Mouse (Mus musculus) embryonic facial prominence, embryonic 10.5 days (tissue): ENCODE data around the gene Fam131b. TPM values are rescaled to one million over a fixed set of nuclear protein-coding genes. Genes with fewer than 3 reads are reported as not detected.

Source experiments
- DNase-seq: peaks from one replicate; pipeline ENCODE4 v3.0.0-alpha.2; 2017; ENCODE audit warnings: low spot score
- H3K27ac ChIP-seq: fragments of 300-500 bp; sonication (generic); replicated peaks from 2 replicates; pipeline ENCODE4 v1.5.1; 2016; ENCODE audit warnings: mild to moderate bottlenecking
- H3K27me3 ChIP-seq: fragments of 300-500 bp; sonication (generic); replicated peaks from 2 replicates; pipeline ENCODE4 v1.6.1; 2016; ENCODE audit warnings: low read depth, mild to moderate bottlenecking; ENCODE audit not compliant: poor library complexity, severe bottlenecking
- H3K36me3 ChIP-seq: fragments of 300-500 bp; sonication (generic); replicated peaks from 2 replicates; pipeline ENCODE4 v1.6.1; 2016; ENCODE audit warnings: mild to moderate bottlenecking, moderate library complexity
- H3K4me1 ChIP-seq: fragments of 300-500 bp; sonication (generic); 2 replicates; pipeline ENCODE4 v1.6.1; 2016
- H3K4me3 ChIP-seq: fragments of 300-500 bp; sonication (generic); 2 replicates; pipeline ENCODE4 v1.5.1; 2016; ENCODE audit warnings: mild to moderate bottlenecking, moderate library complexity
- H3K9me3 ChIP-seq: fragments of 300-500 bp; sonication (generic); 2 replicates; pipeline ENCODE4 v1.6.1; 2016; ENCODE audit warnings: mild to moderate bottlenecking
- WGBS: fragments of 180-500 bp; shearing (Covaris S2); methylation state at CpG from one replicate; pipeline ENCODE4 v1.1.7; 2016; 5-methylcytosine and 5-hydroxymethylcytosine counted together
- polyA plus RNA-seq: library from polyadenylated mRNA; unstranded; fragments of >200 nt; fragmentation: Nextera tagmentation; extraction: Ambion mirVana; gene quantifications from 2 replicates; pipeline ENCODE4 v1.2.1, GENCODE M21; 2016

Fam131b gene
- polyA plus RNA-seq, 1 experiment from 2014 or later = 0.90 TPM

- 84% methylated on average over 1 of the region's 1 CpGs for WGBS
Measured at GRCm38 (mm10) chr6:42362497-42362896, 38.1 kb upstream of the Fam131b start.

GRCm38 (mm10) chr6:42362074-42362473, 37.6 kb upstream of the Fam131b start:
- Histone ChIP-seq H3K4me3 (no peak overlapping the region), H3K4me1 (no peaks in the 10 kb centered on the region), H3K9me3 (no peaks in the 10 kb centered on the region), H3K27me3 (no peaks in the 10 kb centered on the region), H3K27ac (no peak overlapping the region), H3K36me3 (peaks cover 48% of the 10 kb centered on the region)
- WGBS = 64% methylated on average over 1 of the region's 1 CpGs
- no peak for DNase-seq

More at GRCm38 (mm10) chr6:42362497-42362896, 38.1 kb upstream of the Fam131b start:
- no peaks in the 10 kb centered on the region for H3K9me3 ChIP-seq
- no peak overlapping the region for H3K4me3 ChIP-seq
- peaks cover 2% of the 10 kb centered on the region; the same call in 1 of the 2 replicates for H3K27me3 ChIP-seq
- DNase-seq = no peak
- H3K27ac ChIP-seq = no peak overlapping the region
- peaks cover 44% of the 10 kb centered on the region for H3K36me3 ChIP-seq
- no peaks in the 10 kb centered on the region for H3K4me1 ChIP-seq

GRCm38 (mm10) chr6:42361041-42361895, 36.8 kb upstream of the Fam131b start:
- H3K36me3 ChIP-seq = peaks cover 57% of the 10 kb centered on the region

GRCm38 (mm10) chr6:42360231-42360840, 35.9 kb upstream of the Fam131b start:
- 76% methylated on average over 6 of the region's 6 CpGs for WGBS
- H3K36me3 ChIP-seq = peaks cover 64% of the 10 kb centered on the region

More at GRCm38 (mm10) chr6:42361041-42361895, 36.8 kb upstream of the Fam131b start:
- H3K27me3 ChIP-seq = no peaks in the 10 kb centered on the region
- no peak for DNase-seq
- H3K4me1 ChIP-seq = no peaks in the 10 kb centered on the region
- no peak overlapping the region for H3K27ac ChIP-seq
- H3K9me3 ChIP-seq = no peaks in the 10 kb centered on the region
- WGBS = 93% methylated on average over 13 of the region's 13 CpGs
- no peak overlapping the region for H3K4me3 ChIP-seq

GRCm38 (mm10) chr6:42359364-42360147, 35.1 kb upstream of the Fam131b start:
- no peak overlapping the region for H3K4me3 ChIP-seq
- H3K36me3 ChIP-seq = peaks cover 72% of the 10 kb centered on the region
- no peaks in the 10 kb centered on the region for H3K27me3 ChIP-seq
- no peaks in the 10 kb centered on the region for H3K9me3 ChIP-seq
- 76% methylated on average over 9 of the region's 9 CpGs for WGBS
- H3K27ac ChIP-seq = no peak overlapping the region
- no peaks in the 10 kb centered on the region for H3K4me1 ChIP-seq
- DNase-seq = no peak

More at GRCm38 (mm10) chr6:42360231-42360840, 35.9 kb upstream of the Fam131b start:
- DNase-seq = no peak
- no peaks in the 10 kb centered on the region for H3K4me1 ChIP-seq
- H3K27ac ChIP-seq = no peak overlapping the region
- no peak overlapping the region for H3K4me3 ChIP-seq
- no peaks in the 10 kb centered on the region for H3K9me3 ChIP-seq
- no peaks in the 10 kb centered on the region for H3K27me3 ChIP-seq

- H3K27me3 ChIP-seq = no peaks in the 10 kb centered on the region
- no peak overlapping the region for H3K4me3 ChIP-seq
- H3K27ac ChIP-seq = no peak overlapping the region
- H3K36me3 ChIP-seq = peaks cover 78% of the 10 kb centered on the region
- DNase-seq = no peak
- peaks cover 5% of the 10 kb centered on the region; the same call in 1 of the 2 replicates for H3K4me1 ChIP-seq
- no peaks in the 10 kb centered on the region for H3K9me3 ChIP-seq
- WGBS = 92% methylated on average over 12 of the region's 12 CpGs
Measured at GRCm38 (mm10) chr6:42358901-42359300, 34.5 kb upstream of the Fam131b start.

- Histone ChIP-seq H3K27ac (no peak overlapping the region), H3K36me3 (peaks cover 88% of the 10 kb centered on the region), H3K9me3 (no peaks in the 10 kb centered on the region), H3K27me3 (no peaks in the 10 kb centered on the region), H3K4me1 (peaks cover 13% of the 10 kb centered on the region; the same call in 1 of the 2 replicates), H3K4me3 (no peak overlapping the region)
- 69% methylated on average over 6 of the region's 6 CpGs for WGBS
- no peak for DNase-seq
Measured at GRCm38 (mm10) chr6:42357901-42358300, 33.5 kb upstream of the Fam131b start.

GRCm38 (mm10) chr6:42356913-42357312, 32.5 kb upstream of the Fam131b start:
- Histone ChIP-seq H3K9me3 (no peaks in the 10 kb centered on the region), H3K36me3 (peaks cover 98% of the 10 kb centered on the region), H3K27ac (no peak overlapping the region), H3K4me1 (peaks cover 18% of the 10 kb centered on the region), H3K4me3 (no peak overlapping the region), H3K27me3 (no peaks in the 10 kb centered on the region)
- no peak for DNase-seq
- 95% methylated on average over 5 of the region's 5 CpGs for WGBS

GRCm38 (mm10) chr6:42355794-42356600, 31.6 kb upstream of the Fam131b start:
- Histone ChIP-seq H3K27ac (no peak overlapping the region), H3K4me3 (no peak overlapping the region), H3K36me3 (peaks cover 100% of the 10 kb centered on the region), H3K27me3 (no peaks in the 10 kb centered on the region), H3K9me3 (no peaks in the 10 kb centered on the region), H3K4me1 (peaks cover 27% of the 10 kb centered on the region)
- 94% methylated on average over 13 of the region's 13 CpGs for WGBS
- no peak for DNase-seq

GRCm38 (mm10) chr6:42355366-42355765, 30.9 kb upstream of the Fam131b start:
- Histone ChIP-seq H3K4me3 (no peak overlapping the region), H3K4me1 (peaks cover 32% of the 10 kb centered on the region), H3K27me3 (no peaks in the 10 kb centered on the region), H3K27ac (no peak overlapping the region), H3K36me3 (peaks cover 94% of the 10 kb centered on the region), H3K9me3 (no peaks in the 10 kb centered on the region)
- WGBS = 93% methylated on average over 6 of the region's 6 CpGs
- no peak for DNase-seq

- Histone ChIP-seq H3K9me3 (no peaks in the 10 kb centered on the region), H3K4me1 (peaks cover 34% of the 10 kb centered on the region), H3K27ac (no peak overlapping the region), H3K36me3 (peaks cover 84% of the 10 kb centered on the region), H3K27me3 (no peaks in the 10 kb centered on the region), H3K4me3 (no peak overlapping the region)
- DNase-seq = no peak
- 84% methylated on average over 11 of the region's 11 CpGs for WGBS
Measured at GRCm38 (mm10) chr6:42354076-42355019, 29.9 kb upstream of the Fam131b start.
